Mouse (Mus musculus) lung, postnatal 0 days (tissue): ENCODE data around the gene Znrf3.

ENCODE experiments used
- CTCF ChIP-seq: IDR thresholded peaks from 2 replicates; pipeline ENCODE4 v1.5.1; 2016; ENCODE audit warnings: antibody characterized with exemption, mild to moderate bottlenecking
- EP300 ChIP-seq: IDR thresholded peaks from 2 replicates; pipeline ENCODE4 v1.6.1; 2016; ENCODE audit warnings: antibody characterized with exemption, mild to moderate bottlenecking, control low read depth

DNA sequence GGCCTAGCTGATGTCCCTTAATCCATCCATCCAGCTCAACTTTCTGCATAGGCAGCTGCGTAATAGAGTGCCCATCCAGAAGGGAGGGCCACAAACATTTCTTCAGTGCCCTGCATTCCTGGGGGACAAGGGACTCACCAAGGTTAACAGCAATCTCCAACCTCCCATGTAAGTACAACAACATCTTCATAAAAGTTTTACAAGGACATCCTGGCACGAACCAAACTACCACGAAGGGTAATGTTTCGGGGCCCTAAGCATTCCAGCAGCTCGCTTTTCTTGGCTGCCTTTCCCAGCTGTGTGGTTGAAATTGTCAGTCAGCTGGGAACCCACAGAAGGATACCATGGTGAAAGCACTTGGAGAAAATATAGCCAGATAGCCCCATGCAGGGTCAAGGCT is 63.4 kb downstream of the Znrf3 start:
- no peak for TF ChIP-seq CTCF
- TF ChIP-seq EP300 = no peak
